Mouse (Mus musculus) MN1 (cell line): ENCODE data around the gene Glt28d2.
"Not testable (repeated sequence)": the region's sequence is repeated elsewhere in the genome, so short reads cannot be mapped to it uniquely, and the experiment has no call there.

ENCODE experiments used
- DNase-seq: peaks from one replicate; pipeline ENCODE4 v3.0.0-alpha.2; 2016; ENCODE audit warnings: low spot score

The Glt28d2 gene

DNA sequence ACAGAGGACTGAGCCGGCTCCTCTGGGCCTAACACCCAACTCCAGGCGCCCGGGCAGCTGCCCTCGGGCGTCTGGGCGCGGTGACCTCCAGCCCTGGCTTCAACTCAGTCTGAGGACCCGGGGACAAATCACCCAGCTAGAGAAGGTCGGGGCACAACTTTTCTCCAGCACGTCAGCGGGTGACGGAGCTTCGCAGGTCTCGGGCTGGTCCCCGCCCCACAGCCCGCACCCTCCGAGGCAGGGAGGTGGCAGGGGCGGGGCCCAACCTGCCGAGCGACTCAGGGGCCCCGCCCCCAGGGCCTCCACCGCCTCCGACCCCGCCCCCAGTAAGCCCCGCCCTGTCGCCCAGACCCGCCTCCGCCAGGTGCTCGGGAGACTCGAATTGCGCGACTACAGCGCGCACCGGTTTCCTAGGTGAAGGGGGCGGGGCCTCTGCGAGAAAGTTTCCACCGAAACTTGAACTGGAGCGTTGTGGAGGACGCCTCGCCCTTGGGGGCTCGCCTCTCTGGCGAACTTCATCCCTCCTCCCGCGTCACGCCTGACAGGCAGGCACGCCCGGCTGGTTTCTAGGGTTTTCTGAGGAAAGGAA is at the start of gene Glt28d2, which contains the start of gene Gm37240:
Gene Glt28d2, minus strand, starts transcription at position 278 of the 589 bp plus-strand sequence.
Gene Gm37240, minus strand, starts transcription at position 280 of the 589 bp plus-strand sequence.
- no peak for DNase-seq

GRCm38 (mm10) chr3:85933586-85933985 is 46.3 kb upstream of the Glt28d2 start:
- DNase-seq = no peak

- DNase-seq = no peak
These were observed 44.5 kb upstream of the Glt28d2 start for GRCm38 (mm10) chr3:85931859-85932258.

GRCm38 (mm10) chr3:85930671-85931255 is 43.4 kb upstream of the Glt28d2 start:
- no peak for DNase-seq

DNA sequence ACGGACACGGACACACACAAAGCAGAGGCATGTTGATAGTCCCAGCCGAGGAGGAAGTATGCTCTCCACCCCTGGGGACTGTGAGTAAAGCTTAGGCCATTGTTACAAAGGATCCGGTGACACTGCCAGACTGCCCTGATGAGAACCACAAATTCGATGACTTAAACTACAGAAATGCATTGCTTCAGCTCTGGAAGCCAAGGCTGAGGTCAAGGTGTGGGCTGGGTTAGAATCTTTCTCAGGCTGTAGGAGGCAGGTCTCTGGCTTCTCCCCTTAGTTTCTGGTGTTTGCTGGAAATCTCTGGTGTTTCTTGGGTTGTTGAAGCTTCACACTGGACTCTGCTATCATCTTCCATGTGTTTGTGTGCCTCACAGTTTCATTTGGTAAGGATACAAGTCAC is 42.4 kb upstream of the Glt28d2 start:
- DNase-seq = no peak

GRCm38 (mm10) chr3:85928140-85928611 is 40.9 kb upstream of the Glt28d2 start:
- DNase-seq = no peak

DNA sequence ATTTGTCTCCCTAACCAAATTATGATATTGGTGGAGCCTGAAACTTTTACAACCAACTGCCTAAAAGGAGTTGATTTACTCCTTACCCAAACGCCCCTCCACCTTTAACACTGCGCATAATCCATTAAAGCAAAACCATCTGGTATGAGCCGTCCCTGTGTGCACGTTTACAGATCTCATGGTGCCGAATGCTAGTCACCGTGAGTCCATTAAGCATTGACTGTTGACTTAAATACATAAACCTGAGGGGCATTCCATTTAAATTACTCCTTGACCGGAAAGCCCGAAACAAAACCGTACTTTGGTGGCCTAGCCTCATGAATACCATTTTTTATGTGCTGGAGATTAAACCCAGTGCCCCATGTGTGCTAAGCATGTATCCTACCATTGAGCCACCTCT is 40.0 kb upstream of the Glt28d2 start:
- DNase-seq = no peak

DNA sequence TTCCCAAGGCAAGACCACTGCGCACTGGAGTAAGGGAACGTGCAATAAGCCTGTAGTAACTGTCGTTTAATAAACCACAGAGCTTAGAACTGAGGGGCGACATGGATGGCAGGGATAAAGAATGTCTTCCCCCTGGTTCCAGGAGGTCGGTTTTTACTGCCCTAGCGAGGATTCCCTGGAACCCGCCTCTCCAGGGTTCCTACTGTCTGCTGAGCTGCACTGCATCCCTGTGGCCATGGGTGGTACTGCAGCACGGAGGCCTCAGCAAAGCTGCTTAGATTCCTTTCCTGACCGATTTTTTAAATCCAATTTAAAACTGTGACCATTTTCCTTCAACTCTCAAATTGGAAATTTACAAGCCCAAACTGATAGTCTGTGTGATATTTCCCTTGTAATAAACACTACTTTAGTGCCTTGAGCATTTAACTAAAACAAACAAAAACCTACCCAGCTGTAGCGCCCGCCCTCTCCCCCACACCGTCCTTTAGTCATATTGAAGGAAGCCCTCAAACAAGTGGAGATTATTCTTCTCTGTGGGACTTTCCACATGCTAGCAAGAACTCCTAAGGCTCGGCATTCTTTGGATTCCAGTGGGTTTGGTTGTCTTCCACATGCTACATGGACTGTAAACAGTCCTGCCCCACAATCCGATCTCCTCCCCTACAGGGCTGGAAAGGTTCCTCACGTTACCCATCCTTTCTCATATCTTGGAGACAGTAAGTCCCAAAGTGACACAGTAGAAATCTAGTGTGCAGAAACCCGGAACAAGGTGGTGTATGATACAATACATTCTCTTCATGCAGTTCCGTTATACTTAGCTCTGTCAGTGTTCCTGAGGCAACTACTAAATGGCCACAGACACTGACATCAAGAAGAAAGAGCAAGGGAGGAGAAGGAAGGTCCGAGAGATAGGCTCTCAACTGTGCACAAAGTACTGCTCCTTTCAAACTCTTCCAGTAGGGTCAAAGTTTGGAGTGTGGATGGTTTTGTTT is 36.9 kb upstream of the Glt28d2 start:
- peak; percentile 67 for DNase-seq

DNA sequence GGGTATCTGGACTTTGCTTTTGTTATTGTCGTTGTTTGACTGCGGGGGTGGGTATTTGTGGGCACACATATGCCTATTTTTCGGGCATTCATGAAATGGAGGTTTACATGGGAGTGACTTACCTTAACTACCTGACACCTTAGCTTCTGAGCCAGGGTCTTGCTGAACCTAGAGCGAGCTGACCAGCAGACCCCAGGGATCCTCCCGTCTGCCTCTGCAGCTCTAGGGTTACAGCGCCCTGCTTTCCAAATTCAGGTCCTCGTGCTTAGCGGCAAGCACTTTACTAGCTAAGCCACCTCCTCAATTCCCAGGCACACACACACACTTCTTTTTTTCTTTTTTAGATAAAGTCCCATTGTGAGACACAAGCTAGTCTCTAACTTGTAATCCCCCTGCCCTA is 36.0 kb upstream of the Glt28d2 start:
- no peak for DNase-seq

DNA sequence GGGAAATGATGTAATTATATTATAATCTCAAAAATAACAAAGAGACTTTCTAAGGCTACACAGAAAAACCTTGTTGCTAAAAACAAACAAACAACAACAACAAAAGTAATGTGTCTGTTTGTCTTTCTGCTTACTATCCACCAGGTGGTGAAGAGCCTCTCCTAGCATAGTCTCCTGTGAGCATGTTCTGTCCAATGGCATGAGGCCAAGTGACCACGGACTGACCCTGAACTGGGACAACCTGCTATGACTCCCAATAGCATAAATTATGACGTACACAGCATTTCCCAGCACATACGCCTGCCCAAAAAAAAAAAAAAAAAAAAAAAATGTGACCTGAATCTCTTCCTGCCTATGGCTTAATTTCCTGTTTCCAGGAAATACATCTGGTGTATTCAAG is 35.0 kb upstream of the Glt28d2 start:
- DNase-seq = no peak

GRCm38 (mm10) chr3:85920671-85921070 is 33.4 kb upstream of the Glt28d2 start:
- not testable (repeated sequence) for DNase-seq

GRCm38 (mm10) chr3:85917600-85917999 is 30.3 kb upstream of the Glt28d2 start:
- no peak for DNase-seq

GRCm38 (mm10) chr3:85914806-85915205 is 27.5 kb upstream of the Glt28d2 start:
- no peak for DNase-seq

GRCm38 (mm10) chr3:85907136-85907535 is 19.8 kb upstream of the Glt28d2 start:
- no peak for DNase-seq

- no peak for DNase-seq
These were observed 17.1 kb upstream of the Glt28d2 start for GRCm38 (mm10) chr3:85904371-85904770.

GRCm38 (mm10) chr3:85895020-85895419 is 7.7 kb upstream of the Glt28d2 start:
- DNase-seq = no peak

DNA sequence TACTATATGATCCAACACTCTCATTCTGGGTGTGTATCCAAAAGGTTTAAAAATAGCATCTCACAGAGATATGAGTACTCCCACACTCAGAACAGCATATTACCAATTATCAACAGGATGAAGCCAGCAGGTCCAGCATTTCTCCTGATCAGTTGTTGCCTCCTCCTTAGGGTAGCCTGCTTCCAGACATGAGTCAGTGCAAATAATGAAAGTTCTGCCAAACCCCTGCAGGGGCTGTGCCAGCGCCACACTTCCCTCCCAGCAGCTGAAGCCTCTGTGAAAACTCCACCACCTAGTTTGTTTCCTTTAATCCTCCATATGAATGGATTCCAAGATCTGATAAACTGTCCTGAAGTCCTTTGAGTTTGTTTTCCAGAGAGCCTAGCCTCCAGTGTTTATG is 4.3 kb upstream of the Glt28d2 start:
- no peak for DNase-seq

DNA sequence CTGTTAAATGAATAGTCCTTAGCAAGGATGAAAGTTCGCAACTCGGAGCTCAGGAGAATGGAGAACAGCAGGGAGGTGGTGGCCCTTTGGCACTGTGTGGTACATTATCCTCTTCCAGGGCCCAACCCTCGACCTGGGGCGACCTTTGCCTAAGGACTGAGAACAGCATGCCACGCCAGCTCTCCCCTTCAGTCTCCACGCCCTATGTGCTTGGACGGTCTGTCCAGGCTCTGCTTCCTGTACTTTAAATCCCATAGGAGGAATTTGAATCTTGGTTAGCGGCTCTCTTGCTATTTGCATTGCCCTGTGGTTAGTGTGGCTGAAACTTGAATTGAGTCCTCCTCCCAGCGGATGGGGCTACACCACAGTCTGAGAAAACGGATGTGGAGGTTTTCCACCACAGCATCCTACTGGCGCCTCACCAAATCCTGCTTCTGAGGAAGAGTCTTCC is 930 bp upstream of the Glt28d2 start:
- no peak for DNase-seq

GRCm38 (mm10) chr3:85886636-85887238 is 579 bp downstream of the Glt28d2 start:
- no peak for DNase-seq

- no peak for DNase-seq
These were observed 1.4 kb downstream of the Glt28d2 start for GRCm38 (mm10) chr3:85885906-85886305.

DNA sequence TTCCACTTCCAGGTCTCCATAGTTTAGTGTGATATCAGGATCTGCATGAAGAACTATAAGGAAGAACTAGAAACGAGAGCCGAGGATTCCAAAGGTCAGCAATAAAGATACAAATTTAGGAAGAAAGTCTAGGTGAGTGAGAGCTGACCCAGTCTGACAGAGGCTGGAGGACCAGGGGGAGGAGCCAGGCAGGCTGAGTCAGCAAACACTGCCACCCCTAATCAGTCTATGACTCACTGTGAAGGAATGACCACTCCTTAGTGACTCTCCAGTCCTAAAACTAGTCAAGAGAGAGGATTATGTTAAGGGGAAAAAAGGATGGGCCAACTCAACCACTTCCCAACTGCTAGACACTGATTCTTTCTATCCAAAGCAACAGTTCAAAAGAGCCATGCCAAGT is 6.6 kb downstream of the Glt28d2 start:
- DNase-seq = no peak

DNA sequence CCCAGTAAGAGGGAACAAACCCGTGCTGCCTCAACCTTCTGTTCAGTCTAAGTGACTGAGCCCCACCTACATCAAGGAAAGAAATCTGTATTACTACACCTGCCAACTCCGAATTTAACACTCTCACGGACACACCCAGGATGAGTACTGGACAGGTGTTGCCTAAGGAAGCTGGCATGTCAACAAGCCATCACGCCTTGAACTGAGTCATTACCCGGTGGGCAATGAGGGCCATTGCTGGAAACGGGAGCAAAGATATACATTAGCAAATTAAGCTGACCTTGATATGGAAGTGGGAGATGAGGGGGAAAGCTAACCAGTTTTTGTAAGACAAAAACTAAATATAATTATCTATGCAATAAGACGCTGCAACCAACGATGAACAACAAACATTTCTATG is 7.2 kb downstream of the Glt28d2 start:
- no peak for DNase-seq
